Mouse (Mus musculus) granulocyte monocyte progenitor cell, adult 5-6 weeks (primary cell): ENCODE measurements around the gene Rps11. TPM values are rescaled to one million over a fixed set of nuclear protein-coding genes. Genes with fewer than 3 reads are reported as not detected.
"Not testable (repeated sequence)": the region's sequence is repeated elsewhere in the genome, so short reads cannot be mapped to it uniquely, and the experiment has no call there.

ENCODE experiments used
- ATAC-seq: replicated peaks from 2 replicates; pipeline ENCODE4 v1.8.0; 2016; ENCODE audit warnings: mild to moderate bottlenecking, moderate TSS enrichment, inconsistent platforms; ENCODE audit not compliant: poor library complexity, severe bottlenecking
- total RNA-seq, 2 experiments: library from RNA; stranded (forward) in 1 of 2; stranded (reverse) in 1 of 2; fragments of 200-712, 200-1000 nt in 1 of 2; fragments of >200 nt in 1 of 2; fragmentation: Nextera tagmentation in 1 of 2; gene quantifications; 2 replicates each; pipeline ENCODE4 v1.2.3; 2014 to 2017

Gene Rps11
- total RNA-seq, 2 experiments from 2014 or later = 963 to 3,834 TPM

- ATAC-seq = no peak
Measured at GRCm38 (mm10) chr7:45117566-45117965, 6.7 kb downstream of the Rps11 start.

GRCm38 (mm10) chr7:45113476-45113875 lies 10.8 kb downstream of the Rps11 start:
- no peak for ATAC-seq

- ATAC-seq = no peak
Measured at GRCm38 (mm10) chr7:45112529-45112928, 11.7 kb downstream of the Rps11 start.

- ATAC-seq = peak; percentile 30; the same call in 1 of the 2 replicates
Measured at GRCm38 (mm10) chr7:45111940-45112339, 12.3 kb downstream of the Rps11 start.

- ATAC-seq = not testable (repeated sequence)
Measured at GRCm38 (mm10) chr7:45110089-45110488, 14.2 kb downstream of the Rps11 start.

GRCm38 (mm10) chr7:45107052-45107645 lies 17.1 kb downstream of the Rps11 start:
- peak; percentile 41 for ATAC-seq

- no peak for ATAC-seq
Measured at GRCm38 (mm10) chr7:45106441-45106840, 17.8 kb downstream of the Rps11 start.

- ATAC-seq = no peak
Measured at GRCm38 (mm10) chr7:45105491-45105890, 18.7 kb downstream of the Rps11 start.

GRCm38 (mm10) chr7:45104941-45105340 lies 19.3 kb downstream of the Rps11 start:
- ATAC-seq = no peak

- ATAC-seq = peak; percentile 83
Measured at GRCm38 (mm10) chr7:45103652-45104180, 20.5 kb downstream of the Rps11 start, which contains the start of gene Fcgrt. Fcgrt (minus strand) TSS chr7:45103851.

- no peak for ATAC-seq
Measured at GRCm38 (mm10) chr7:45102940-45103585, 21.2 kb downstream of the Rps11 start.

- ATAC-seq = no peak
Measured at GRCm38 (mm10) chr7:45102441-45102840, 21.8 kb downstream of the Rps11 start.

GRCm38 (mm10) chr7:45100046-45100445 lies 24.2 kb downstream of the Rps11 start:
- ATAC-seq = no peak

GRCm38 (mm10) chr7:45098541-45099240 lies 25.5 kb downstream of the Rps11 start:
- no peak for ATAC-seq

- no peak for ATAC-seq
Measured at GRCm38 (mm10) chr7:45097479-45097878, 26.8 kb downstream of the Rps11 start.

GRCm38 (mm10) chr7:45095965-45096364 lies 28.3 kb downstream of the Rps11 start:
- ATAC-seq = not testable (repeated sequence)

- ATAC-seq = peak; percentile 12
Measured at GRCm38 (mm10) chr7:45095367-45095766, 28.9 kb downstream of the Rps11 start.

- no peak for ATAC-seq
Measured at GRCm38 (mm10) chr7:45094121-45094520, 30.1 kb downstream of the Rps11 start.

- ATAC-seq = no peak
Measured at GRCm38 (mm10) chr7:45093516-45093905, 30.7 kb downstream of the Rps11 start.

- no peak for ATAC-seq
Measured at GRCm38 (mm10) chr7:45092828-45093515, 31.3 kb downstream of the Rps11 start.

GRCm38 (mm10) chr7:45092048-45092447 lies 32.2 kb downstream of the Rps11 start, which contains the start of gene Rcn3:
Rcn3 (minus strand) TSS chr7:45092221.
- ATAC-seq = peak; percentile 50
